29 mouse cellular contexts compared by ENCODE assay signal in the genomic region with DNA sequence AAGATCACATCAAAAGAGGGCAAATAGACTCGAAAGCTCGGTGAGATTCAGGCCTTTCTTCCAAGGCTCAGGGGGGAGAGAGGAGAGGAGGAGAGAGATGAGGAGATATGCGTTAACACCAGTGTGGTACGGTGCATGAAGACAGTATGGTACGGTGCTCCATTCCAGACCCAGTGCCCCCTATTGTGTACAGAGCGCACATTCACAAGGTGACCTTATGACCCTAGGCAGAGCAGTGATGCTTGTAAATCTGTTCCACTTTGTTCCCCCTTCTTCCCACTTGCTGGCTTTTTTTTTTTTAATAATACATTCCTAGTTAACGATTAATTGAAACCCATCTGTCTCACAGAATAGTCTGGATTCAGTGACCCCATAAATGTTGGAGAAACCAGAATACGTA. TPM values are rescaled to one million over a fixed set of nuclear protein-coding genes. Genes with fewer than 3 reads are reported as not detected.
DNase-seq lines count a peak whose midpoint lies in the region; ATAC-seq lines count a peak whose summit lies in the region.
"Had no signal": no experiment of that assay in that cellular context is flagged by ENCODE, and none has a peak within 500 bp of the region (broad histone marks: within the 10 kb centered on the region; RNA-seq: fewer than 3 reads in every experiment).

No protein-coding gene starts in this region.

- no peak overlapping the region for H3K27ac ChIP-seq in liver, embryonic 16.5 days (ENCODE audit: low read length)
- peak overlapping the region; percentile 65 for H3K27ac ChIP-seq in stomach, embryonic 15.5 days
- H3K27ac ChIP-seq: embryonic facial prominence, embryonic 12.5 days; forebrain, embryonic 13.5 days; hindbrain, embryonic 13.5 days; limb, embryonic 10.5 days; midbrain, embryonic 15.5 days had no signal

- H3K4me3 ChIP-seq in liver, embryonic 16.5 days (ENCODE audit: low read depth, low read length), result no peak overlapping the region
- no peak overlapping the region for H3K4me3 ChIP-seq in stomach, embryonic 15.5 days (replicated peaks)
- H3K4me3 ChIP-seq: embryonic facial prominence, embryonic 12.5 days; erythroblast, embryonic 14.5 days; forebrain, embryonic 13.5 days; heart, embryonic 12.5 days; hindbrain, embryonic 13.5 days; limb, embryonic 10.5 days; midbrain, embryonic 15.5 days; myocyte had no signal

- H3K9me3 ChIP-seq in liver, embryonic 16.5 days (replicated peaks; ENCODE audit: control insufficient read depth, low read length), result no peaks in the 10 kb centered on the region
- H3K9me3 ChIP-seq in stomach, embryonic 15.5 days, result no peaks in the 10 kb centered on the region
- H3K9me3 ChIP-seq: embryonic facial prominence, embryonic 12.5 days; forebrain, embryonic 13.5 days; heart, embryonic 12.5 days; hindbrain, embryonic 13.5 days; limb, embryonic 10.5 days; midbrain, embryonic 15.5 days had no signal

- peak; percentile 23 for DNase-seq in embryo, embryonic 9.5 days (ENCODE audit: extremely low spot score)
- DNase-seq in embryo, embryonic 10.5 days (ENCODE audit: low spot score), result no peak
- DNase-seq in liver, result no peak
- DNase-seq in kidney, postnatal 10 days, result peak; percentile 24
- no peak for DNase-seq in adrenal gland, adult 18-20 months (ENCODE audit: low spot score in 2 of 2)
- no peak for DNase-seq in cerebellum, postnatal 25 days
- DNase-seq: adrenal gland, postnatal 36 days; cerebellum, adult 18-20 months; cerebellum, postnatal 36 days; heart, postnatal 14 days; layer of hippocampus, adult 9-11 months; lung, adult 2 months; right cerebral cortex, postnatal 4 days; thymus, adult 2 months had no signal

- no peaks in the 10 kb centered on the region for H3K36me3 ChIP-seq in liver, embryonic 16.5 days (ENCODE audit: control insufficient read depth, insufficient read depth)
- H3K36me3 ChIP-seq in stomach, embryonic 15.5 days, result no peaks in the 10 kb centered on the region
- H3K36me3 ChIP-seq: embryonic facial prominence, embryonic 12.5 days; heart, embryonic 12.5 days; hindbrain, embryonic 13.5 days; limb, embryonic 10.5 days; midbrain, embryonic 15.5 days had no signal

- no peaks in the 10 kb centered on the region for H3K27me3 ChIP-seq in liver, embryonic 16.5 days (ENCODE audit: control insufficient read depth, insufficient read depth, low read depth, low read length)
- no peaks in the 10 kb centered on the region for H3K27me3 ChIP-seq in stomach, embryonic 15.5 days (replicated peaks)
- H3K27me3 ChIP-seq: forebrain, embryonic 13.5 days; midbrain, embryonic 15.5 days had no signal

- no peaks in the 10 kb centered on the region; the same call in 1 of the 2 replicates for H3K4me1 ChIP-seq in liver, embryonic 16.5 days (ENCODE audit: control insufficient read depth, low read depth, low read length)
- H3K4me1 ChIP-seq in stomach, embryonic 15.5 days, result no peaks in the 10 kb centered on the region
- H3K4me1 ChIP-seq: midbrain, embryonic 15.5 days had no signal

- no peak overlapping the region for H3K4me2 ChIP-seq in liver, embryonic 16.5 days (ENCODE audit: low read depth, low read length)
- no peak overlapping the region for H3K4me2 ChIP-seq in stomach, embryonic 15.5 days
- H3K4me2 ChIP-seq: embryonic facial prominence, embryonic 12.5 days; forebrain, embryonic 13.5 days; heart, embryonic 12.5 days; hindbrain, embryonic 13.5 days; liver, embryonic 11.5 days; midbrain, embryonic 15.5 days had no signal

- H3K9ac ChIP-seq in liver, embryonic 16.5 days (ENCODE audit: low read depth, low read length), result no peak overlapping the region
- H3K9ac ChIP-seq in stomach, embryonic 15.5 days, result no peak overlapping the region
- H3K9ac ChIP-seq: embryonic facial prominence, embryonic 12.5 days; forebrain, embryonic 13.5 days; heart, embryonic 12.5 days; hindbrain, embryonic 13.5 days; midbrain, embryonic 15.5 days had no signal

- 64% methylated on average over 8 of the region's 8 CpGs for WGBS in liver, embryonic 16.5 days (ENCODE audit: insufficient replicate concordance)
- WGBS in stomach, embryonic 15.5 days, result 58% methylated on average over 8 of the region's 8 CpGs

- ATAC-seq in liver, embryonic 16.5 days (ENCODE audit: low read depth), result peak; percentile 52; the same call in 1 of the 2 replicates
- ATAC-seq in stomach, embryonic 15.5 days (ENCODE audit: insufficient read depth, low FRiP score, low read depth), result no peak
- ATAC-seq: CD4-positive, CD25-positive, alpha-beta regulatory T cell, adult 4 months; midbrain, embryonic 15.5 days had no signal

RNA-seq across cellular contexts. Expression of a gene that starts 9.3 kb away (rescaled TPM):
- polyA plus RNA-seq in liver, embryonic 16.5 days (2015; fragmentation: Nextera tagmentation; extraction: Ambion mirVana), result 0.08 and 0.21 TPM in 2 replicates
- 1.7 and 2.3 TPM in 2 replicates for polyA plus RNA-seq in stomach, embryonic 15.5 days (2015; fragmentation: Nextera tagmentation; extraction: Ambion mirVana)
- under 1 TPM; 0.22 to 0.96 TPM for total RNA-seq in adrenal gland, adult 18-20 months (2021)
- total RNA-seq: granulocyte monocyte progenitor cell, adult 5-6 weeks; megakaryocyte, adult 5-6 weeks; neutrophil, adult 5-6 weeks had no signal
- polyA plus RNA-seq: CD4-positive, CD25-positive, alpha-beta regulatory T cell, adult 4 months; erythroblast, embryonic 14.5 days; myocyte had no signal

RNA-seq across cellular contexts. Expression of a gene that starts 21.4 kb away (rescaled TPM):
- 0.06 and 0.07 TPM in 2 replicates for polyA plus RNA-seq in liver, embryonic 16.5 days (2015; fragmentation: Nextera tagmentation; extraction: Ambion mirVana)
- 0.21 and 0.27 TPM in 2 replicates for polyA plus RNA-seq in stomach, embryonic 15.5 days (2015; fragmentation: Nextera tagmentation; extraction: Ambion mirVana)
- total RNA-seq in adrenal gland, adult 18-20 months (2021), result under 1 TPM; 0.51 to 0.60 TPM
- total RNA-seq: granulocyte monocyte progenitor cell, adult 5-6 weeks; megakaryocyte, adult 5-6 weeks; neutrophil, adult 5-6 weeks had no signal
- polyA plus RNA-seq: limb, embryonic 10.5 days had no signal

Comparison
In these comparisons a context has a peak if more than half of its experiments do, and no peak if none do; other contexts are left out.
1. DNase-seq: peak in embryo, embryonic 9.5 days (single experiment) and kidney, postnatal 10 days (single experiment); none in embryo, embryonic 10.5 days (single experiment), liver (single experiment), adrenal gland, adult 18-20 months (0 of 2) and cerebellum, postnatal 25 days (0 of 2).